In genomic region chr11:8424342-8425225, GRCm38 (mm10) we compare ENCODE assay signal across 7 mouse cellular contexts.
DNase-seq lines count a peak whose midpoint lies in the region; ATAC-seq lines count a peak whose summit lies in the region.

No protein-coding gene starts in this region.

- H3K4me2 ChIP-seq in hindbrain, embryonic 15.5 days: peak overlapping the region; percentile 36; the same call in 1 of the 2 replicates

- peak; percentile 94 for ATAC-seq in hindbrain, embryonic 15.5 days (ENCODE audit: low FRiP score, low read depth)
- ATAC-seq in megakaryocyte, adult 5-6 weeks (ENCODE audit: poor library complexity, severe bottlenecking): peak; percentile 88

- peaks cover 8% of the 10 kb centered on the region for H3K4me1 ChIP-seq in hindbrain, embryonic 15.5 days (replicated peaks)

- peak overlapping the region; percentile 83 for H3K27ac ChIP-seq in hindbrain, embryonic 15.5 days (replicated peaks)

- no peak overlapping the region for H3K9ac ChIP-seq in hindbrain, embryonic 15.5 days

- H3K27me3 ChIP-seq in hindbrain, embryonic 15.5 days: no peaks in the 10 kb centered on the region

- WGBS in hindbrain, embryonic 15.5 days: 26% methylated on average over 13 of the region's 13 CpGs

- H3K36me3 ChIP-seq in hindbrain, embryonic 15.5 days: no peaks in the 10 kb centered on the region

- H3K4me3 ChIP-seq in hindbrain, embryonic 15.5 days: no peak overlapping the region

- DNase-seq in adrenal gland, adult 18-20 months (ENCODE audit: low spot score in 2 of 2): peak; percentile 60 to 63
- peak; percentile 71 to 78 for DNase-seq in cerebellum, postnatal 4 days (ENCODE audit: low spot score in 2 of 2)
- peak; percentile 82 for DNase-seq in gastrocnemius, adult 18-20 months (ENCODE audit: low spot score)
- DNase-seq in layer of hippocampus, postnatal 36 days: peak; percentile 72 to 83
- peak; percentile 77 for DNase-seq in right cerebral cortex, adult 18-20 months

- H3K9me3 ChIP-seq in hindbrain, embryonic 15.5 days: no peaks in the 10 kb centered on the region
